Mouse (Mus musculus) midbrain, embryonic 14.5 days (tissue): ENCODE data around the gene Il17c. TPM values are rescaled to one million over a fixed set of nuclear protein-coding genes. Genes with fewer than 3 reads are reported as not detected.

Experiments
- ATAC-seq: fragments of 200-750 bp; cut with Nextera tagmentation; 2 replicates; pipeline ENCODE4 v1.8.0; 2017; ENCODE audit warnings: moderate number of reproducible peaks, moderate library complexity; ENCODE audit not compliant: low FRiP score, low TSS enrichment
- DNase-seq: peaks from one replicate; pipeline ENCODE4 v3.0.0-alpha.2; 2015
- H3K27ac ChIP-seq: fragments of 300-500 bp; sonication (generic); replicated peaks from 2 replicates; pipeline ENCODE4 v1.5.1; 2014; ENCODE audit warnings: mild to moderate bottlenecking, low read depth, low read length, moderate library complexity
- H3K27me3 ChIP-seq: fragments of 300-500 bp; sonication (generic); 2 replicates; pipeline ENCODE4 v1.6.1; 2014; ENCODE audit warnings: low read length, control low read depth, mixed read lengths; ENCODE audit not compliant: control insufficient read depth, insufficient read depth
- H3K36me3 ChIP-seq: fragments of 300-500 bp; sonication (generic); 2 replicates; pipeline ENCODE4 v1.6.1; 2014; ENCODE audit warnings: low read length, control low read depth; ENCODE audit not compliant: control insufficient read depth, insufficient read depth
- H3K4me1 ChIP-seq: fragments of 300-500 bp; sonication (generic); 2 replicates; pipeline ENCODE4 v1.6.1; 2014; ENCODE audit warnings: mild to moderate bottlenecking, antibody characterized with exemption, low read length, control low read depth; ENCODE audit not compliant: control insufficient read depth, insufficient read depth
- H3K4me2 ChIP-seq: fragments of 300-500 bp; sonication (generic); 2 replicates; pipeline ENCODE4 v1.6.1; 2014; ENCODE audit warnings: mild to moderate bottlenecking, low read length, moderate library complexity
- H3K4me3 ChIP-seq: fragments of 300-500 bp; sonication (generic); replicated peaks from 2 replicates; pipeline ENCODE4 v1.5.1; 2014; ENCODE audit warnings: low read depth, low read length
- H3K9ac ChIP-seq: fragments of 300-500 bp; sonication (generic); replicated peaks from 2 replicates; pipeline ENCODE4 v1.6.1; 2014; ENCODE audit warnings: mild to moderate bottlenecking, low read length, moderate library complexity
- H3K9me3 ChIP-seq: fragments of 300-500 bp; sonication (generic); 2 replicates; pipeline ENCODE4 v1.6.1; 2016; ENCODE audit warnings: low read length, control low read depth, mixed read lengths; ENCODE audit not compliant: control insufficient read depth
- WGBS: fragments of 180-500 bp; shearing (Covaris S2); extraction: QIAGEN DNeasy Blood & Tissue Kit; methylation state at CpG from one replicate; pipeline ENCODE4 v1.1.7; 2014; 5-methylcytosine and 5-hydroxymethylcytosine counted together
- polyA plus RNA-seq: library from polyadenylated mRNA; unstranded; fragments of >200 nt; fragmentation: Nextera tagmentation; extraction: Ambion mirVana; gene quantifications from 2 replicates; pipeline ENCODE4 v1.2.1, GENCODE M21; 2014

Il17c gene
- polyA plus RNA-seq, 1 experiment from 2014 or later, result not detected

DNA sequence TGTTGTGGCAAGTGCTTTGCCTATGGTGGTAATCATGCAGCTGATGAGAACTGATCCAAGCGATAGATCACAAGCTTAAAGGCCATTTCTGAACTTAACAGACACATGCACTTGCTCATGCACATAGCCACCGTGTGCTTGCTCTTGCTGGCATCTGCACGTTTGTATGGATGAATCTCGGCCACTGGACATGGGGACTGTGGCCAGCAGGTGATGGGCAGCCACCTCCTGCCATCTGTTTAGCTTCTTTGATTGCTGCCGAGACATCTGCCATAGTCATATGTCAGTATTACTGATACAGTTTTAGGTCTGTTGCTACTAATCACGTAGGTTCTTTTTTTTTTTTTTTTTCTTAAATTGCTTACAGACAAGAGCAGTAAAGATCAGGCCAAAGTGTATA is 26.5 kb upstream of the Il17c start:
- H3K27me3 ChIP-seq, result no peaks in the 10 kb centered on the region
- DNase-seq (no peak), ATAC-seq (no peak)
- no peaks in the 10 kb centered on the region for H3K4me1 ChIP-seq
- 92% methylated on average over 6 of the region's 6 CpGs for WGBS
- no peaks in the 10 kb centered on the region for H3K9me3 ChIP-seq
- H3K27ac ChIP-seq, result no peak overlapping the region
- H3K36me3 ChIP-seq, result peaks cover 89% of the 10 kb centered on the region
- H3K4me3 ChIP-seq, result no peak overlapping the region
- H3K9ac ChIP-seq, result no peak overlapping the region
- no peak overlapping the region for H3K4me2 ChIP-seq

- no peaks in the 10 kb centered on the region for H3K4me1 ChIP-seq
- no peak overlapping the region for H3K27ac ChIP-seq
- no peak overlapping the region for H3K4me2 ChIP-seq
- no peaks in the 10 kb centered on the region for H3K27me3 ChIP-seq
- H3K9me3 ChIP-seq, result no peaks in the 10 kb centered on the region
- ATAC-seq, result no peak
- H3K4me3 ChIP-seq, result no peak overlapping the region
- no peak overlapping the region for H3K9ac ChIP-seq
- WGBS, result 96% methylated on average over 9 of the region's 9 CpGs
- H3K36me3 ChIP-seq, result peaks cover 94% of the 10 kb centered on the region
- DNase-seq, result no peak
Measured at GRCm38 (mm10) chr8:122398186-122398585, 23.6 kb upstream of the Il17c start.

- Histone ChIP-seq H3K36me3 (peaks cover 99% of the 10 kb centered on the region), H3K9me3 (no peaks in the 10 kb centered on the region), H3K27ac (no peak overlapping the region), H3K27me3 (no peaks in the 10 kb centered on the region), H3K9ac (no peak overlapping the region), H3K4me2 (no peak overlapping the region), H3K4me1 (no peaks in the 10 kb centered on the region), H3K4me3 (no peak overlapping the region)
- DNase-seq (no peak), ATAC-seq (no peak)
- WGBS, result 95% methylated on average over 9 of the region's 9 CpGs
Measured at GRCm38 (mm10) chr8:122405146-122405805, 16.5 kb upstream of the Il17c start.

- ATAC-seq (no peak), DNase-seq (no peak)
- Histone ChIP-seq H3K4me1 (no peaks in the 10 kb centered on the region), H3K4me3 (no peak overlapping the region), H3K4me2 (no peak overlapping the region), H3K27ac (no peak overlapping the region), H3K9ac (no peak overlapping the region), H3K36me3 (peaks cover 99% of the 10 kb centered on the region), H3K9me3 (no peaks in the 10 kb centered on the region), H3K27me3 (no peaks in the 10 kb centered on the region)
- WGBS, result 94% methylated on average over 7 of the region's 7 CpGs
Measured at GRCm38 (mm10) chr8:122407678-122408077, 14.1 kb upstream of the Il17c start.

GRCm38 (mm10) chr8:122414311-122414710 is 7.5 kb upstream of the Il17c start:
- DNase-seq (no peak), ATAC-seq (no peak)
- no peaks in the 10 kb centered on the region for H3K27me3 ChIP-seq
- no peak overlapping the region for H3K4me3 ChIP-seq
- no peak overlapping the region for H3K9ac ChIP-seq
- H3K9me3 ChIP-seq, result no peaks in the 10 kb centered on the region
- H3K4me2 ChIP-seq, result no peak overlapping the region
- 91% methylated on average over 9 of the region's 9 CpGs for WGBS
- peaks cover 97% of the 10 kb centered on the region for H3K36me3 ChIP-seq
- no peaks in the 10 kb centered on the region for H3K4me1 ChIP-seq
- H3K27ac ChIP-seq, result no peak overlapping the region

- Histone ChIP-seq H3K4me2 (no peak overlapping the region), H3K9me3 (no peaks in the 10 kb centered on the region), H3K36me3 (peaks cover 85% of the 10 kb centered on the region), H3K4me1 (no peaks in the 10 kb centered on the region), H3K27me3 (no peaks in the 10 kb centered on the region), H3K9ac (no peak overlapping the region), H3K4me3 (no peak overlapping the region), H3K27ac (no peak overlapping the region)
- DNase-seq (no peak), ATAC-seq (no peak)
- WGBS, result 90% methylated on average over 6 of the region's 6 CpGs
Measured at GRCm38 (mm10) chr8:122415554-122415953, 6.3 kb upstream of the Il17c start.

GRCm38 (mm10) chr8:122419881-122420555 is 1.8 kb upstream of the Il17c start:
- no peak for DNase-seq
- 66% methylated on average over 9 of the region's 9 CpGs for WGBS
- no peak overlapping the region for H3K4me3 ChIP-seq

GRCm38 (mm10) chr8:122423217-122423616 is 1.4 kb downstream of the Il17c start:
- H3K36me3 ChIP-seq, result peaks cover 10% of the 10 kb centered on the region
- DNase-seq, result no peak
- no peaks in the 10 kb centered on the region for H3K4me1 ChIP-seq
- no peak overlapping the region for H3K4me2 ChIP-seq
- no peak overlapping the region for H3K9ac ChIP-seq
- no peak for ATAC-seq
- no peak overlapping the region for H3K27ac ChIP-seq
- no peaks in the 10 kb centered on the region for H3K9me3 ChIP-seq
- WGBS, result 85% methylated on average over 24 of the region's 24 CpGs
- H3K27me3 ChIP-seq, result no peaks in the 10 kb centered on the region
- no peak overlapping the region for H3K4me3 ChIP-seq

More at GRCm38 (mm10) chr8:122419881-122420555, 1.8 kb upstream of the Il17c start:
- peaks cover 40% of the 10 kb centered on the region for H3K36me3 ChIP-seq
- no peak overlapping the region for H3K4me2 ChIP-seq
- H3K9me3 ChIP-seq, result no peaks in the 10 kb centered on the region
- H3K27ac ChIP-seq, result no peak overlapping the region
- no peaks in the 10 kb centered on the region for H3K4me1 ChIP-seq
- no peaks in the 10 kb centered on the region for H3K27me3 ChIP-seq
- no peak overlapping the region for H3K9ac ChIP-seq
- no peak for ATAC-seq

DNA sequence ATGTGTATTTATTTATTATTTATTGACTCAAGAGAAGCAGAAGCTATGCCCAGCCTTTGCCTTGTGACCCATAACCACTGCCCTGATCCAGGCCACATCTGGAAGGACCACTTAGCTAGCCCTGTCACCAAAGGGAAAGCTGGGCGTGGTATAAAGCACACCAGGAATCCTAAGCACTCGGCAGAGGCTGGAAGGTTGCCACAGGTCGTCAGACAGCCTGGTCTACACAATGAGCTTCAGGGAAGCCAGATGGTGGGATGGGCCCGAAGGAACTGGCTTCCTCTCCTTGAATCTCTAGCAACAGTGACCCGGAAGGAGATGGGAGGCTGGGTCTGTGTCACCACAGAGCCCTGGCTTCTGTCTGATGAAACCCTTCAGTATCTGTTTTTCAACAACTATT is 1.8 kb downstream of the Il17c start:
- WGBS, result 61% methylated on average over 5 of the region's 5 CpGs
- Histone ChIP-seq H3K27me3 (no peaks in the 10 kb centered on the region), H3K4me1 (no peaks in the 10 kb centered on the region), H3K9me3 (no peaks in the 10 kb centered on the region), H3K4me3 (no peak overlapping the region), H3K9ac (no peak overlapping the region), H3K27ac (no peak overlapping the region), H3K4me2 (no peak overlapping the region), H3K36me3 (peaks cover 6% of the 10 kb centered on the region)
- no peak for DNase-seq
- ATAC-seq, result no peak
